Mouse (Mus musculus) limb, embryonic 14.5 days (tissue): ENCODE measurements around the gene Cmtm2a. TPM values are rescaled to one million over a fixed set of nuclear protein-coding genes. Genes with fewer than 3 reads are reported as not detected.
"Not testable (repeated sequence)": the region's sequence is repeated elsewhere in the genome, so short reads cannot be mapped to it uniquely, and the experiment has no call there.

Source experiments
- ATAC-seq: fragments of 200-750 bp; cut with Nextera tagmentation; 2 replicates; pipeline ENCODE4 v1.8.0; 2017; ENCODE audit warnings: low read depth, moderate number of reproducible peaks, moderate TSS enrichment; ENCODE audit not compliant: low FRiP score
- DNase-seq: peaks from one replicate; pipeline ENCODE4 v3.0.0-alpha.2; 2015; ENCODE audit warnings: low spot score
- H3K27ac ChIP-seq: fragments of 300-500 bp; sonication (generic); replicated peaks from 2 replicates; pipeline ENCODE4 v1.5.1; 2014; ENCODE audit warnings: low read depth, mild to moderate bottlenecking, low read length, moderate library complexity, mixed read lengths
- H3K27me3 ChIP-seq: fragments of 300-500 bp; sonication (generic); 2 replicates; pipeline ENCODE4 v1.6.1; 2014; ENCODE audit warnings: low read length, mixed read lengths; ENCODE audit not compliant: control insufficient read depth, insufficient read depth
- H3K36me3 ChIP-seq: fragments of 300-500 bp; sonication (generic); 2 replicates; pipeline ENCODE4 v1.6.1; 2014; ENCODE audit warnings: mild to moderate bottlenecking, low read length, moderate library complexity, mixed read lengths; ENCODE audit not compliant: control insufficient read depth, insufficient read depth
- H3K4me1 ChIP-seq: fragments of 300-500 bp; sonication (generic); 2 replicates; pipeline ENCODE4 v1.6.1; 2014; ENCODE audit warnings: antibody characterized with exemption, low read length, mixed read lengths; ENCODE audit not compliant: control insufficient read depth, insufficient read depth
- H3K4me2 ChIP-seq: fragments of 300-500 bp; sonication (generic); replicated peaks from 2 replicates; pipeline ENCODE4 v1.6.1; 2014; ENCODE audit warnings: low read depth, mild to moderate bottlenecking, low read length, moderate library complexity; ENCODE audit not compliant: severe bottlenecking
- H3K4me3 ChIP-seq: fragments of 300-500 bp; sonication (generic); replicated peaks from 2 replicates; pipeline ENCODE4 v1.5.1; 2014; ENCODE audit warnings: low read length
- H3K9ac ChIP-seq: fragments of 300-500 bp; sonication (generic); 2 replicates; pipeline ENCODE4 v1.6.1; 2014; ENCODE audit warnings: mild to moderate bottlenecking, low read depth, low read length, moderate library complexity; ENCODE audit not compliant: severe bottlenecking
- H3K9me3 ChIP-seq: fragments of 300-500 bp; sonication (generic); 2 replicates; pipeline ENCODE4 v1.6.1; 2016; ENCODE audit warnings: low read length; ENCODE audit not compliant: control insufficient read depth
- POLR2A ChIP-seq: fragments of 200-500 bp; IDR thresholded peaks from 2 replicates; pipeline ENCODE4 v1.8.0; 2012; ENCODE audit warnings: inconsistent platforms, mild to moderate bottlenecking, moderate library complexity, borderline replicate concordance; ENCODE audit not compliant: insufficient read depth, insufficient read length; ENCODE audit errors: extremely low read depth
- WGBS: fragments of 180-500 bp; shearing (Covaris S2); extraction: QIAGEN DNeasy Blood & Tissue Kit; methylation state at CpG from one replicate; pipeline ENCODE4 v1.1.7; 2014; 5-methylcytosine and 5-hydroxymethylcytosine counted together
- polyA plus RNA-seq, 2 experiments: library from polyadenylated mRNA; depleted of rRNA in 1 of 2; stranded (reverse) in 1 of 2; unstranded in 1 of 2; fragments of >200 nt; fragmentation: Nextera tagmentation in 1 of 2; extraction: Ambion mirVana in 1 of 2; gene quantifications; 2 replicates each; pipeline versions ENCODE4 v1.2.1 to v1.2.3; 2012 to 2014

Cmtm2a gene
- polyA plus RNA-seq, 2 experiments, result not detected

GRCm38 (mm10) chr8:104333786-104334185 lies 40.8 kb upstream of the Cmtm2a start:
- no peak for TF ChIP-seq POLR2A
- Histone ChIP-seq H3K4me3 (no peak overlapping the region), H3K27ac (no peak overlapping the region), H3K36me3 (no peaks in the 10 kb centered on the region), H3K9me3 (no peaks in the 10 kb centered on the region), H3K27me3 (no peaks in the 10 kb centered on the region), H3K4me1 (no peaks in the 10 kb centered on the region), H3K4me2 (no peak overlapping the region), H3K9ac (no peak overlapping the region)
- ATAC-seq, result no peak
- WGBS, result 66% methylated on average over 5 of the region's 5 CpGs
- no peak for DNase-seq

DNA sequence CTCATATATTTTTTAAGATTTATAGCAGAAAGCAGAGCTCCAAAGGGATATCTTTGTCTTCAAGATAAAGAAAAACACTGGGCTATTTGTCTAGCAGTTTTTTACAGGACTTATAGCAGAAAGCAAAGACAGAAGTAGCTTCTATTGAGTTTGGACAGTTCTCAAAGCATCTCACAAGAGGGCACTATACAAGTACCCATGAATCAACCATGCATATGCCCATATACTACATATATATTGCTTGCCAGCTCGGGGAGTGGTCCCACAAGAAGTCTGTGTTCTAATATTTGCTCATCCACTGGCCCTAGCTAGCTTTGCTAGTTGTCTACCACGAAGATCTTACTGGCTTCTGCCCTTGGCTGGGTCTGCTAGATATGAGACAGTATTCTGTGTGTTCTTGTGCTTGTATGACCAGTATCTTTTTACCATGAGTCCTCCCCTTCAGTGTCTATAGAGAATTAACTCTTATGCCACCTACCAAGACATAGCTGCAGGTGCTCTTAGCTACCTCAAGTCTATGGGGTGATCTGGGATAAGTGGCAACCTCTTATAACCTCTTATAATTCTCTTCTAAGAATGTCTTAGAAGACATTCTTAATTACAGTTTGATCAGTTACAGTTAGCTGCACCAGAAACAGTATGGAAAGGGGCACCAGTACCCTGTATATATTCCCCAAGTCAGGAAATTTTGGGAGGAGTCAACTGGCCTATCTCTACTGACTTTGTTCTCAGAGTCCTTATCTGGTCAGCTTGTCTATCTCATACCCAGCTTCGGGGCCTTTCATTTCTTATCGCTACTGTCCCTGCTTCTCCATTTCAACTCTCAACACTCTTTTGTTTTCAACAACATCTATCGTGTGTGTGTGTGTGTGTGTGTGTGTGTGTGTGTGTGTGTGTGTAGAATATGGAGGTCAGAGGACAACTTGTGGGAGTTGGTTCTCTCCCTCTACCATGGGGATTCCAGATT lies 40.0 kb upstream of the Cmtm2a start:
- 76% methylated on average over 5 of the region's 5 CpGs for WGBS
- Histone ChIP-seq H3K9me3 (no peaks in the 10 kb centered on the region), H3K4me2 (no peak overlapping the region), H3K9ac (no peak overlapping the region), H3K27ac (no peak overlapping the region), H3K4me1 (no peaks in the 10 kb centered on the region), H3K36me3 (no peaks in the 10 kb centered on the region), H3K27me3 (no peaks in the 10 kb centered on the region), H3K4me3 (no peak overlapping the region)
- ATAC-seq (no peak), DNase-seq (no peak)
- no peak for TF ChIP-seq POLR2A

DNA sequence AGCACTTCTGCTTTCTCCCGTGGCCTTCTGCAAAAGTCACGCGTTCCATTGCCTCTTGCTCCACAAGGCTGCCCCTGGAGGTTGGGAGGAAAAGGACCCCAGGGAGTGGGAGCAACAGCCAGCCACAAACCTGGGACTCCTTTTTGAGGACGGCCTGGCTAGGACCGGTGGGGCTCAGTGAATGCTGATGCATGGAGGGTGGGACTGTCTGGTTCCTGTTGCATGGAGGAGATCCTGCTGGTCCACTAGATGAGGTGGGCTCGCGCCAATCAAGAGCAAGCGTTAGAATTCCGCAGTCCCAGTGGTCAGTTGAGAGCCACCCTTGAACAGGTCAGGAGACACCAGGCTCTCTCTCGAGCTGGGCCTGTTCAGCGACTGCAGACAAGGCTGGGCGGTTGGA lies 28.9 kb upstream of the Cmtm2a start, which contains the start of gene Cmtm2b:
Cmtm2b (plus strand) TSS at position 301 of the 400 bp plus-strand sequence.
- not testable (repeated sequence) for H3K4me3 ChIP-seq, ATAC-seq, H3K27ac ChIP-seq, DNase-seq, H3K9me3 ChIP-seq, H3K9ac ChIP-seq, H3K36me3 ChIP-seq, H3K27me3 ChIP-seq, H3K4me2 ChIP-seq, H3K4me1 ChIP-seq
- 83% methylated on average over 10 of the region's 12 CpGs for WGBS

DNA sequence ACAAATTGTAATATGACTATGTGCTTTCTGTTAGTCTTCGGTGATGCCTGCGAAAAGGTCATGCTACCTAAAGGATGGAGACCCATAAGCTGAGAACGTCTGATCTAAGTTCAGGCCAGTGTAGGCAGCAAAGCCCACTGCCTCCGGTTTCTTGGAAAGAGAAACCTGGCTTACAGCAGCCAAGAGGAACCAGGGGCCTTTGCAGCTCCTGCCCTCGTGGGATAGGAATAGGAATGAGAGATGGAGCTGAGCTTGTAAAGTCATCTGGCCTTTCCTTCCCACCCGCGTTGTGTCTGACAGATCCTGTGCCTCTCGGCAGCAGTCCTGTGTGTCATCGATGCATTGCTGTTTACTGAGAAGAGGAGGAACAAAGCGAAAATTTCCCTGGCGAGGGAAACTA lies 28.3 kb upstream of the Cmtm2a start, which contains the start of gene Gm11020:
Gm11020 (plus strand) TSS at position 301 of the 400 bp plus-strand sequence.
- H3K27ac ChIP-seq, H3K9ac ChIP-seq, H3K9me3 ChIP-seq, ATAC-seq, H3K4me1 ChIP-seq, H3K4me2 ChIP-seq, H3K4me3 ChIP-seq, H3K27me3 ChIP-seq, DNase-seq, H3K36me3 ChIP-seq: not testable (repeated sequence)
- 82% methylated on average over 7 of the region's 11 CpGs for WGBS

- Histone ChIP-seq H3K27ac (no peak overlapping the region), H3K4me2 (no peak overlapping the region), H3K4me3 (no peak overlapping the region), H3K9me3 (no peaks in the 10 kb centered on the region), H3K36me3 (no peaks in the 10 kb centered on the region), H3K9ac (no peak overlapping the region), H3K27me3 (no peaks in the 10 kb centered on the region), H3K4me1 (no peaks in the 10 kb centered on the region)
- no peak for DNase-seq
- TF ChIP-seq POLR2A, result no peak
- WGBS, result 69% methylated on average over 4 of the region's 4 CpGs
- no peak for ATAC-seq
These were observed 20.3 kb upstream of the Cmtm2a start for GRCm38 (mm10) chr8:104313311-104313710.

- 91% methylated on average over 3 of the region's 3 CpGs for WGBS
- DNase-seq, H3K27ac ChIP-seq, H3K4me2 ChIP-seq, H3K27me3 ChIP-seq, ATAC-seq, H3K4me3 ChIP-seq, H3K36me3 ChIP-seq, H3K9me3 ChIP-seq, H3K4me1 ChIP-seq, H3K9ac ChIP-seq: not testable (repeated sequence)
These were observed 19.0 kb upstream of the Cmtm2a start for GRCm38 (mm10) chr8:104312023-104312422.

- H3K27ac ChIP-seq, ATAC-seq, H3K4me1 ChIP-seq, H3K36me3 ChIP-seq, H3K9me3 ChIP-seq, H3K27me3 ChIP-seq, H3K9ac ChIP-seq, H3K4me3 ChIP-seq, H3K4me2 ChIP-seq, DNase-seq: not testable (repeated sequence)
- WGBS, result 84% methylated on average over 31 of the region's 36 CpGs
These were observed 16.6 kb upstream of the Cmtm2a start, which contains the start of the genes Gm45711 and Cmtm1 for GRCm38 (mm10) chr8:104309441-104310155. Gm45711 (minus strand) TSS chr8:104310081. Cmtm1 (minus strand) TSS chr8:104310145.

DNA sequence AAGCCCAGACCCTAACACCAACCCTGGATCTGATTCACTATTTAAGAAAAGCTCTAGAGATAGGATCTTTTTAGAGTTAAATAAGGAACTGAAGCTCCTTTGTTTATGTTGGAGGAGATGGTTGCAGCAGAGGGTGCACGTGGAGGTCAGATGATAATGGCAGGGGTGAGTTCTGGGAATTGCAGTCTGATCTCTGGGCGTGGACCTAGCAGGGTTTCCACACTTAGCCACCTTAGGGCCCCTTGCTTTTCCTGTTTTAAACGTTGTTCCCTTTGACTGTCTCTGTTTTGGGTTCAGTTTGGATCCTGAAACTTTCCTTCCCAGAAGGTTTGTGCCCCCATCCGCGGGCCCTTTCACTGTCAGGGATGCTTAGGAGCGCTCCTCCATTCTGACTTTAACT lies 15.4 kb upstream of the Cmtm2a start:
- not testable (repeated sequence) for H3K4me1 ChIP-seq, H3K9me3 ChIP-seq, H3K36me3 ChIP-seq, ATAC-seq, H3K27ac ChIP-seq, H3K9ac ChIP-seq, DNase-seq, H3K4me2 ChIP-seq, H3K27me3 ChIP-seq, H3K4me3 ChIP-seq
- WGBS, result 56% methylated on average over 6 of the region's 6 CpGs
